Mouse (Mus musculus): ENCODE results near the gene Olfr279. TPM values are rescaled to one million over a fixed set of nuclear protein-coding genes. Genes with fewer than 3 reads are reported as not detected.
A peak's percentile ranks its signal among the peaks of the same experiment; 100 is the strongest.

Olfr279 gene
- polyA plus RNA-seq, 1 experiment, result not detected

DNA sequence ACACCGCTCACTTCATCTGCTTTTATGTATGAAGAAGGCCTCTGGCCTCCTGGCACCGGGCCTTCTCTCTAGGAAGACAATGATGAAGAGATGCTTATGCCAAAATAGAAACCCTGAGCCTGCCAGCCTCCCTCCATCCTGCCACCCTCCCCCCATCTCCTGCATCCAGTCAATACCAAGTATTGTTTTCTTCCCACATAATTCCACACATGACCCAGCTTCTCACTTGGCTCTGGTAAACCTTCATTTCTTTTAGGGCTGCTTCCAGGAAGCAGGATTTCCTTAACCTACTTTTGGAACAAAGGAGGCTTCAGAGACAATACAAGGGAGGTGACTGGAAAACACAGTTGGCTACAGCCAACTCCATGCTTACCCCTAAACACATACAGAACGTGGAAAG, 9.5 kb upstream of the Olfr279 start, which contains the start of gene Lalba:
Gene Lalba (minus strand): TSS at position 21 of the 400 bp plus-strand sequence.
- H3K4me3 ChIP-seq (ENCODE audit: insufficient read depth, low read length), result no peak within 1 kb of the TSS
- H3K27ac ChIP-seq (ENCODE audit: insufficient read depth, low read depth, low read length), result peak within 1 kb of the TSS; percentile 94
- peaks cover 14% of the 10 kb centered on the region for H3K4me1 ChIP-seq (ENCODE audit: control insufficient read depth, insufficient read depth, low read length)
- no peak for TF ChIP-seq CTCF (IDR thresholded peaks at IDR 0.05; ENCODE audit: low read depth, low read length)
- TF ChIP-seq POLR2A (IDR thresholded peaks at IDR 0.05; ENCODE audit: borderline replicate concordance, low read depth, low read length), result no peak

DNA sequence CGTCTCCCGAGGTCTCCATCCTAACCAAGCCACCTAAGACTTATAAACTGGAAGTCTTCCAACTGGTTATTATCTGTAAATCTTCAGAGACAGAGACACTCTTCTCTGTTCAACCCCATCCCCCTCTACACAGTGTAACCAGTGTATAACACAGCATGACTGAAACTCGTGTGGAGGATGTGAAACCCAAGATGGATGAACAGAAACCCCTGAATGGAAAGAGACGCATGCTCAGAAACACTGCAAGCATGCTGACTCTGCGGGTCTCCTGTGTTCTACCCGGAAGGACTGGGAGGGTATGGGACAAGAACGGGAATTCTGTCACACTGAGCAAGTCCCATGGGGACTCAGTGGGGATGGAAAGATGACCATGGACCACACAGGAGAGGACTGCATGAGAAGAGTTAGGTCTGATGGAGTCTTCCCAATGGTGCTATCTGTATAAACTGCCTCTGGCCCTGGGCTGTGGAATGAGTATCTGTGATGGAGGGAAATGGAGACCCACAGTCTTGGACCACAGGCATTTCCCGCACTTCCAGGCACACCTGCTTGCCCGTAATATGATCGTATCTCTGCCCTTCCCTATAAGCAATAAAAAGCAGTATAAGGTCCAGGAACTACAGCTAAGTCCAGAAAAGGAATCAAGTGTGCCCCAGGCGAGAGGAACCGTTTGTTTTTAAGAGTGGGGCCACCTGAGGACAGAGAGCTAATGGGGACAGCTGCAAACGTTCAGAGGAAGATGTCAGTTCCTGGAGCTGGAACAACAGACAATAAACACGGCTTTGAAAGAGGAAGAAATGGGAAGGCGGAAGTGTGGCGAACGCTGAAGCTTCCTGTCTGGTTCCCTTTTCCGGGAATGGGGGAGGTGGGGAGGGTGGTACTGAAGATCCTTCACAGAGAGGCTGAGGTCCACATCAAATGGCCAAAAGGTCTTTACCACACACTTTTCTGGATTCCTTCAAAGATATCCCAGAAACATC, 8.0 kb upstream of the Olfr279 start:
- Histone ChIP-seq H3K4me3 (ENCODE audit: insufficient read depth, low read length) (peak overlapping the region; percentile 5; the same call in 1 of the 2 replicates), H3K4me1 (ENCODE audit: control insufficient read depth, insufficient read depth, low read length) (peaks cover 14% of the 10 kb centered on the region), H3K27ac (ENCODE audit: insufficient read depth, low read depth, low read length) (peak overlapping the region; percentile 94)
- TF ChIP-seq CTCF (IDR thresholded peaks at IDR 0.05; ENCODE audit: low read depth, low read length) (no peak), POLR2A (IDR thresholded peaks at IDR 0.05; ENCODE audit: borderline replicate concordance, low read depth, low read length) (no peak)

- Histone ChIP-seq H3K4me1 (ENCODE audit: control insufficient read depth, insufficient read depth, low read length) (peaks cover 14% of the 10 kb centered on the region), H3K4me3 (ENCODE audit: insufficient read depth, low read length) (no peak overlapping the region), H3K27ac (ENCODE audit: insufficient read depth, low read depth, low read length) (no peak overlapping the region)
- no peak for TF ChIP-seq POLR2A (IDR thresholded peaks at IDR 0.05; ENCODE audit: borderline replicate concordance, low read depth, low read length)
- TF ChIP-seq CTCF (IDR thresholded peaks at IDR 0.05; ENCODE audit: low read depth, low read length), result no peak
Observed at GRCm38 (mm10) chr15:98486433-98487021, 5.7 kb upstream of the Olfr279 start.

DNA sequence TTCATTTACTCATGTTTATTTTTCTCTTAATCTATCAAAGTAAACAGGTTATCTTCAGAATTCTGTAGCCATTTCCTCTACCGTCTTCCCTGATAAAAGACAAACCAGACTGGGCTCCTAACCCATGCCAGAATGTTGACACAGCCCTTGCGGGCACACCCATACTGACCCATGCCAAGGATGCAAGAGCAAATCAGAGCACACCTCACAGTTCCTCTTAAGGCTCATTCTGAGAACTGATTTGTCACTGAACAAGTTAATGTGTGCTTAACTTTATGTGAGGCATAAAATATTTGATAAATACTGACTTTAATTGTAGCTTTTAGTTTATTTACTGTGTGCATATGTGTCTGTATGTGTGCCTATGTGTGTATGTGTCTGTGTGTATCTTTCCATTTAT, 870 bp upstream of the Olfr279 start:
- Histone ChIP-seq H3K4me1 (ENCODE audit: control insufficient read depth, insufficient read depth, low read length) (no peaks in the 10 kb centered on the region), H3K27ac (ENCODE audit: insufficient read depth, low read depth, low read length) (no peak overlapping the region), H3K4me3 (ENCODE audit: insufficient read depth, low read length) (no peak overlapping the region)
- TF ChIP-seq CTCF (IDR thresholded peaks at IDR 0.05; ENCODE audit: low read depth, low read length) (no peak), POLR2A (IDR thresholded peaks at IDR 0.05; ENCODE audit: borderline replicate concordance, low read depth, low read length) (no peak)

GRCm38 (mm10) chr15:98497631-98498030, 5.4 kb downstream of the Olfr279 start:
- Histone ChIP-seq H3K27ac (ENCODE audit: insufficient read depth, low read depth, low read length) (no peak overlapping the region), H3K4me1 (ENCODE audit: control insufficient read depth, insufficient read depth, low read length) (no peaks in the 10 kb centered on the region), H3K4me3 (ENCODE audit: insufficient read depth, low read length) (no peak overlapping the region)
- no peak for TF ChIP-seq CTCF (IDR thresholded peaks at IDR 0.05; ENCODE audit: low read depth, low read length)
- no peak for TF ChIP-seq POLR2A (IDR thresholded peaks at IDR 0.05; ENCODE audit: borderline replicate concordance, low read depth, low read length)

DNA sequence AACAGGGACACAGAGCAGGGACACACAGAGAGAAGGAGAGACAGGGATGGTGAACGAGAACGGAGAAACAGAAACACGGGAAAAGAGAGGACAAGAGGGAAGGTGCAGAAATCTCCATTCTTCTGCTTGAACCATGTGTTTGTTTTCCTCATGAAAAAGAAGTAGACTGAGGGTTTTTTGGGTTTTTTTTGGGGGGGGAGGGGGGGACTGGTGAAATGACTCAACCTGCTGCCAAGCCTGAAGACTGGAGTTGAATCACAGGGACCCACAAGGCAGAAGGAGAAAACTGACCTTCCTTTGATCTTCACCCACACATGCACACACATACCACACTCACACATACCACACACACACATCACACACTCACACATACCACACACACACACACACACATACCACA, 11.1 kb downstream of the Olfr279 start:
- TF ChIP-seq CTCF (IDR thresholded peaks at IDR 0.05; ENCODE audit: low read depth, low read length) (no peak), POLR2A (IDR thresholded peaks at IDR 0.05; ENCODE audit: borderline replicate concordance, low read depth, low read length) (no peak)
- Histone ChIP-seq H3K27ac (ENCODE audit: insufficient read depth, low read depth, low read length) (no peak overlapping the region), H3K4me1 (ENCODE audit: control insufficient read depth, insufficient read depth, low read length) (peaks cover 15% of the 10 kb centered on the region), H3K4me3 (ENCODE audit: insufficient read depth, low read length) (no peak overlapping the region)

DNA sequence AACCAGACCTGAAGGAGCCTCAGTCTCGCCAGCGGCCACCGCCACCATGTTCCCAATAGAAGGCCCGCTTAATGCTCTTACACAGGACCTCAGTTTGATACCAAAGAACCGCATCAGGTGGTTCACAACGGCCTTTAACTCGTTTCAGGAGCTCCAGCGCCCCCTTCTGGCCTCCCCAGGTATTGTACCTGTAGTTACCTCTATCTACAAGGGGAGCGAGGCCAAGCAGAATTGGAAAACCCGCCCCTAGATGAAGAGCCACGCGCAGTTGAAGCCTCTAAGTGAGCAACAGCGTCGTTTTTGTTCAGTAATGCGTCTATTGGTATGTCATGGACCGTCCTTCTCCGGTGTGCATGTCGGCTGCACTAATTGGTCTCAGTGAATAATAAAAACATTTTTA, 12.3 kb downstream of the Olfr279 start:
- H3K27ac ChIP-seq (ENCODE audit: insufficient read depth, low read depth, low read length), result no peak overlapping the region
- TF ChIP-seq CTCF (IDR thresholded peaks at IDR 0.05; ENCODE audit: low read depth, low read length) (peak; percentile 80), POLR2A (IDR thresholded peaks at IDR 0.05; ENCODE audit: borderline replicate concordance, low read depth, low read length) (no peak)
- peaks cover 15% of the 10 kb centered on the region for H3K4me1 ChIP-seq (ENCODE audit: control insufficient read depth, insufficient read depth, low read length)
- H3K4me3 ChIP-seq (ENCODE audit: insufficient read depth, low read length), result no peak overlapping the region

- TF ChIP-seq POLR2A (IDR thresholded peaks at IDR 0.05; ENCODE audit: borderline replicate concordance, low read depth, low read length), result no peak
- peak; percentile 19; the same call in 1 of the 2 replicates for TF ChIP-seq CTCF (IDR thresholded peaks at IDR 0.05; ENCODE audit: low read depth, low read length)
- Histone ChIP-seq H3K4me1 (ENCODE audit: control insufficient read depth, insufficient read depth, low read length) (peaks cover 21% of the 10 kb centered on the region), H3K27ac (ENCODE audit: insufficient read depth, low read depth, low read length) (peak overlapping the region; percentile 57), H3K4me3 (ENCODE audit: insufficient read depth, low read length) (no peak overlapping the region)
Observed at GRCm38 (mm10) chr15:98506253-98506957, 14.2 kb downstream of the Olfr279 start.

DNA sequence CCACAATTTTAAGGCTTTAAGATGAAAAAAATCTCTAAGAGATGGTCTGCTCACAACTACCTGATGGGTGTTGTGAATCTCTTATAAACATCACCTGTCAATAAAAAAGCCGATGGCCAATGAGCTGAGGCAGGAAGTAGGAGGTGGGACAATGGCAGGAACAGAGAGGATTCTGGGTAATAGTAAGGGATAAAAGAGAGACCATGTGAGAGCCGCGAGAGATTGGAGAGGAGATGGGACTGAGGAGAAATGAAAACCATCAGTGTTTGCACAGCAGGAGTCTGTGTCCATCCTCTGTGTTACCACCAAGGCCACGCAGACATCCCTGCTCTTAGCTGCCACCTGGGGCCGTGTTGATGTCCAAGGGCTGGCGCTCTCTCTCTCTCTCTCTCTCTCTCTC, 15.1 kb downstream of the Olfr279 start:
- Histone ChIP-seq H3K4me1 (ENCODE audit: control insufficient read depth, insufficient read depth, low read length) (peaks cover 30% of the 10 kb centered on the region), H3K27ac (ENCODE audit: insufficient read depth, low read depth, low read length) (no peak overlapping the region), H3K4me3 (ENCODE audit: insufficient read depth, low read length) (no peak overlapping the region)
- TF ChIP-seq POLR2A (IDR thresholded peaks at IDR 0.05; ENCODE audit: borderline replicate concordance, low read depth, low read length) (no peak), CTCF (IDR thresholded peaks at IDR 0.05; ENCODE audit: low read depth, low read length) (no peak)
